Mouse (Mus musculus): ENCODE data around the gene Tmem240.

Gene Tmem240

DNA sequence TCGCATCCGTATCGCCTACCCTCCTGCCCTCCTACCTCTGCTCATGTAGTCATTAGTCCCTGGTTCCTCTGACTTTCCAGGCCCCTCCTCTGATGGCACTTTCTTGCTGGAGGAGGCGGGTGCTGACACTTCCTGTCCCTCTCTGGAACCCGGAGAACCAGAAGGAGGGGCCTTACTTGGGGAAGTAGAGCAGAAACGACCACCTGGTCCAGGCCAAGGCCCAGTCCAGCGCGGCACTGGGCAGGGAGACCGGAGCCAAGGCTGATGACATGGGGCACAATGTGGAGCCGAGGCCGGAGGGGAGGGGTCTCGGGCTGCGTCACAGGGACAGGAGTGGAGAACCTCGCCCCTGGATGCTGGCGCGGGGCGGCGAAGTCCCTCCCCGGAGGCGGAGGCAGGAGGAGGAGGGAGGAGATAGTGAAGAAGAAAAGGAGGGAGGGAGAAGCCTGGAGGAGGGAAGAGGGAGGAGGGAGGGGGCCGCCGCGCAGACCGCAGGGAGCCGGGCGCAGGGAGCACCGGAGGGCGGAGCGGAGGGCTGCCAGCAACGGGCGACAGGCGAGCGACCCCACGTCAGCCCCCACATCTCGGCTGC lies at the start of gene Tmem240:
TSS of gene Tmem240 (plus strand) at position 451 of the 592 bp plus-strand sequence.
- TF ChIP-seq GATA4 (IDR thresholded peaks at IDR 0.05; ENCODE audit: insufficient replicate concordance, low read length): peak; percentile 74; the same call in 1 of the 2 replicates

DNA sequence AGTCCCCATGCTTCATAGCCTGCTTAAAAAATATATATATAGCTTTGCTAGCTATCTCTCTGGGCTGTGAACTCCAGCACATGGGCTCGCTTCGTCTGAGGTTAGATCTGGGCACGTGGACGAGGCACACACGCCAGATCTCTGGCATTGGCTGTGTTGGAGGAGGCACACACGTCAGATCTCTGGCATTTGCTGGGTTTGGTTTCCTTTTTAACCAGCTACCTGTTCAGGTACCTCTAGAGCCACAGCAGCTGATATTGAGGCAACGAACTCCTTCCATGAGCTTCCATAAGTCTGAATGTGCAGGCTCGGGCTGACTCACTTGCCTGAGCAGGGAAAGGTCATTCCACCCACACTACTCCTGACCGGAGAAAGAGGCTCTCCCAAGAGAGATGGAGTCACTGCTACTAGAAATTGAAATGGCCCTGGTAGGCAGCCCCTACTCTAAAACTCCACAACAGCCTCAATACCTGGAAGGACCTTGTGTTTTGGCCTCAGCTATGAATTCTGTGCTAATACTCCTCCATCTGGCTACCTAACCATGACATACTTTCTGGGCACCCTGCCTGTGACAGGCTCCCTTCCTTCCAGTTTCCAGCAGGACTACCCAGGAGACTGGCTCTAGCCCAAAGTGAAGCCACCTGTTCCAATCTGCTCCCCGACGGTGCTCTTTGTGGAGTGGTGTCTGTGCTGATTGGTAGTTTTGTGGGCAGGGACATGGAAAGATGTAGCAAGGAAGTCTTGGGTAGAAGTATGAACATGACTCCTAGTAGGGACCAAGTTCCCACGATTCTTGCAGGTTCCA lies 43.8 kb upstream of the Tmem240 start:
- TF ChIP-seq GATA4 (IDR thresholded peaks at IDR 0.05; ENCODE audit: insufficient replicate concordance, low read length): no peak

DNA sequence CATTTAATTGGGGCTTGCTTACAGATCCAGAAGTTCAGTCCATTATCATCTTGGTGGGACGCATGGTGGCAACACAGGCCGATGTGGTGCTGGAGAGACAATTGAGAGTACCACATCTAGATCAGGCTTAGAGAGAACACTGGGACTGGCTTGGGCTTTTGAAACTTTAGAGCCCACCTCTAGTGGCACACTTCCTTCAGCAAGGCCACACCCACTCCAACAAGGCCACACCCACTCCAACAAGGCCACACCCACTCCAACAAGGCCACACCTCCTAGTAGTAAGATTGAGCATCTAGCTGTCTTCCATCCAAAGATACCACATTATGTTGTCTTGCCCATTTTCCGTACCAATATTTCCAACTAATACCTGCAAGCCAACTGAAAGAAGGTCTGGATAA lies 42.2 kb upstream of the Tmem240 start:
- no peak for TF ChIP-seq GATA4 (IDR thresholded peaks at IDR 0.05; ENCODE audit: insufficient replicate concordance, low read length)

DNA sequence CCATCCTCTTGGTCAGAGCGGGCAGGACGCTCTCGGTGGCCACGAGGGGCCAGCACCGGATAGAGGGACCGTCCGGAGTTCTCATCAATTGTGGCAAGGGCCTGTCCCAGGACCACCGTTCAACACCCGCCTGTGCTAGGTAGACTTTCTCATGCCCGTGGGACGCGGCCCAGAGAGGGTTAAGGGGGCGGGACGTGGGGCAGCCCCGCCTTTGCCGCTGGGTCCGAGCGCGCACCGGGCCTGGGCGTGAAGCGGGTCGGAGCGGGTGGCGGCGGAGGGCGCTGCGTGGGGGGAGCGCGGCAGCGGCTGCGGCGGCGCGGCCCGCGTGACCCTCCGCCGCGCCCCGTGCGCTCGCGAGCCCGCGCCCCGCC lies 40.5 kb upstream of the Tmem240 start, which contains the start of gene Fndc10:
TSS of gene Fndc10 (plus strand) at position 232 of the 371 bp plus-strand sequence.
- no peak for TF ChIP-seq GATA4 (IDR thresholded peaks at IDR 0.05; ENCODE audit: insufficient replicate concordance, low read length)

DNA sequence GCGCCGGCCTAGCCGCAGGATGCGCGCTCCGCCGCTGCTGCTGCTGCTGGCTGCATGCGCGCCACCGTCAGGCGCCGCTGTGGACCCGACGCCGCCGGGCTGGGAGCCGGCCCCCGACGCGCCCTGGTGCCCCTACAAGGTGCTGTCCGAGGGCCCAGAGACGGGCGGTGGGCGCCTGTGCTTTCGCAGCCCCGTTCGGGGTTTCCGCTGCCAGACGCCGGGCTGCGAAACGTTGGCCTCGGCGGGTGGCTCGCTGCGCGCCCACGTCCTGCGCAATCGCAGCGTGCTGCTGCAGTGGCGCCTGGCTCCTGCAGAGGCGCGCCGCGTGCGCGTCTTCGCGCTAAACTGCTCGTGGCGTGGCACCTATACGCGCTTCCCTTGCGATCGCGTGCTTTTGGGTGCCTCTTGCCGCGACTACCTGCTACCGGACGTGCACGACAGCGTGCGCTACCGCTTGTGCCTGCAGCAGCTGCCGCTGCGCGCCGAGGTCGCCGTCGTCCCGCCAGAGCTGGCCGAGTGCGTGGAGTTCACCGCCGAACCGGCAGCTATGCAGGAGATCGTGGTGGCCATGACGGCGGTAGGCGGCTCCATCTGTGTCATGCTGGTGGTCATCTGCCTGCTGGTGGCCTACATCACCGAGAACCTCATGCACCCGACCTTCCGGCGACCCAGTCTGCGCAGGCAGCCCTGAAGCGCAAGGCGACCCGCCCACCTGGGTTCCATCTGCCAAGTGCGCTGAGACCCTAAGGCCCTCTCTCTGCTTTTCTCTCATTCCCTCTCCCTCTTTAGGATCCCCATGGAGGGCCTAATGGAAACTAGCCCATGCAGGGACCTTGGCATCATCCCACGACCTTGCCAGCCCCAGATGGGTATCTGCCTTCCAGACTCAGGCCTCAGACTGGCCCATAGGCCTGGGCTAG lies 39.9 kb upstream of the Tmem240 start:
- TF ChIP-seq GATA4 (IDR thresholded peaks at IDR 0.05; ENCODE audit: insufficient replicate concordance, low read length): no peak

DNA sequence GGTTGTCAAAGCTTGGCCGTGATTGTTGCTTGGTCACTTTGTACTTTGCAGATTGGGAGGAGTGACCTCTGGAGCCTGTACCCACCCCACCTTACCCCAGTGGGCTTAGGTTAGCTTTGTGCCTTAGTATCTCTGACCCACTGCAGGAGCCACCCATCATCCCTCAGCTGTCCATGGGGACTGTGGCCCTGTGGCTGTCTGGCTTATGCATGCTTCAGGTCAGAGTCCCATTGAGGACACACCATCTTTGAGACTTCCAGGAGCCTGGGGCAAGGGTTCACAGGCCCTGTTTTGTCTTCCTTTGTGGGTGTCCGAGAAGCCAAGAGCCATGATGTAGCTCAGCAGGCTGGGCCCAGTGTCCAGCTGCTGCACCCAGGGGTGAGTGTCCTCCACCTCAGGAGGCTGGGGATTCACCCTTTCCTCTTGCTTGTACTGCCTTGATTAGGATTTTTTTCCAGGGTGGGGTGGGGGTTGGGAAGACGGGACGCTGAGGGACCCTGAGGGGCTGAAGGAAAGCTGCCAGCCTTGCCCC lies 39.0 kb upstream of the Tmem240 start:
- TF ChIP-seq GATA4 (IDR thresholded peaks at IDR 0.05; ENCODE audit: insufficient replicate concordance, low read length): no peak

DNA sequence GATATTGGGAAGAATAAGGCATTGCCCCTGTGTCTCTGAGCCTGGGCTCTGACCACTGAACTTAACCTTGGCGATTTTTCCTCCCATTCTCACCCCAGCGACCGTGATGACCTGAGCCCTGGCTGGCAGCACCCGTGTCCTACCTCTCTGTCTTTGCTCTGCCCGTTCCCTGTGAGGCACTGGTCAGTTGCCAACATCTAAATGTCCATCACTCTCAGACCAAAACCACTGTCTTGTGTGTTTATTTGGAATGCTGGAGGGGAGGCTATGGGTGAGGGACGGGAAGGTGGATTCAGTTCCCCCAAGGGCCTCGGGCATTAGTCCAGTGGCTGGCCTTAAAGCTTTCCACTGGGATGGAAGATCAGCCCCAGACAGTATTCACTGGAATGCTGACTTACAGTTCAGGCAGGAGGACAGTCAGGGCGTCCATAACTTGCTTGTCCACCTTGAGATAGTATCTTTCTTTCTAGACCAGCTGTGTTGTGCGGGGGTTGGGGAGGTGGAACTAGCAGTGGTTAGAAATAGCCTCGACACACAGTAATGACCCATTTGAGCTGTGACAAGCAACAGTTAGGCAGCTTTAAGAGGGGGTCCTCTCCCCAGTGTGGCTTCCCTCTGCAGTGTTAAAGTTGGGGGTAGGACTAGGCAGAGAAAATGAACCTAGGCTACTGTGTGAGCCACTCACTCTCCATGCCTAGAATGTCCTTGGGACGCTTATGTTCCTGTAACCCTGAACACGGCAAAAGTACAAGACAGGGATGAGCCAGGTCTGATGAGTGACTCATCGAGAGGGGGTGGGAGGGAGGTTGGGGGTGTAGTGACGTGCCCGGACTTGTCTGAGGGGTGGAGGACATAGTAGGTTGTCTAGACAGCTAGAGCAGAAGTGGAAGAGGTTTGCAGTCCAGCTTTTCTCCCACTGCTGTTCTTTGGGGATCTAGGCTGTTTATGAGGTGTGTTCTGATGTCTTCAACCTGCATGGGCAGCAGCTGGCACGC lies 38.0 kb upstream of the Tmem240 start:
- TF ChIP-seq GATA4 (IDR thresholded peaks at IDR 0.05; ENCODE audit: insufficient replicate concordance, low read length): no peak

DNA sequence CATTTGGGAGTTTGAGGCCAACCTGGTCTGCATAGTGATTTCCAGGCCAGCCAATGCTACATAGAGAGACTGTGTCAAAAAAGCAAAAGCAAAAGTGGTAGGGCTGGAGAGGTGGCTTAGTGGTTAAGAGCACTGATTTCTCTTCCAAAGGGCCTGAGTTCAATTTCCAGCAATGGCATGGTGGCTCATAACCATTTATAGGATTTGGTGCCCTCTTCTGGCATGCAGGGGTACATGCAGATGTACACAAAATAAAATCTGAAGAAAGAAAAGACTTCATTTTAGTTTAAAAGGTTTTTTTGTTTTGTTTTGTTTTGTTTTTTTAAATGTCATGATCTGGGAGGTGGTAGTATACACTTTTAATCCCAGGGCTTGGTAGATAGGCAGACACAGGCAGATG lies 34.2 kb upstream of the Tmem240 start:
- no peak for TF ChIP-seq GATA4 (IDR thresholded peaks at IDR 0.05; ENCODE audit: insufficient replicate concordance, low read length)

DNA sequence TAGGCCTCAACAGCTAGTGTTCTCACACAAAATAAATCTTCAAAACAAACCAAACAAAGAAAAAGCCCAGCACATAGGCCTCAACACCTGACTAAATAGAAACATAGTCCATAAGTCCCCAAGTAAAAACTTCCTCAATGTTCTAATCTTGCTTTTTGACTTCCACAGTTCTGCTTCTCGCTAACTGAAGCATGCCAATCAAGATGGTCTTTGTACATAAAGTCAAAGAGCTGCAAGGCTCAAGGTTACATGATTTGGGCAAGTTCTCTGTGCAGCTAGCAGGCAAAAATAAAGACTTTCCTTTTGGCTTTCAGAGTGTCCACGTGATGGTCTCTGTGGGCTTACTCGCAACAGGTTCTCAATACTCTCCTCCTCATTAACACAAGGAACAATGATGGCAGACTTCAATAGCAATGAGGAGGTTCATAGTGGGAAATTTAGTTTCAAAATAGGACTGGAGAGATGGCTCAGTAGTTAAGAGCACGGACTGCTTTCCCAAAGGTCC lies 31.1 kb upstream of the Tmem240 start:
- TF ChIP-seq GATA4 (IDR thresholded peaks at IDR 0.05; ENCODE audit: insufficient replicate concordance, low read length): no peak

DNA sequence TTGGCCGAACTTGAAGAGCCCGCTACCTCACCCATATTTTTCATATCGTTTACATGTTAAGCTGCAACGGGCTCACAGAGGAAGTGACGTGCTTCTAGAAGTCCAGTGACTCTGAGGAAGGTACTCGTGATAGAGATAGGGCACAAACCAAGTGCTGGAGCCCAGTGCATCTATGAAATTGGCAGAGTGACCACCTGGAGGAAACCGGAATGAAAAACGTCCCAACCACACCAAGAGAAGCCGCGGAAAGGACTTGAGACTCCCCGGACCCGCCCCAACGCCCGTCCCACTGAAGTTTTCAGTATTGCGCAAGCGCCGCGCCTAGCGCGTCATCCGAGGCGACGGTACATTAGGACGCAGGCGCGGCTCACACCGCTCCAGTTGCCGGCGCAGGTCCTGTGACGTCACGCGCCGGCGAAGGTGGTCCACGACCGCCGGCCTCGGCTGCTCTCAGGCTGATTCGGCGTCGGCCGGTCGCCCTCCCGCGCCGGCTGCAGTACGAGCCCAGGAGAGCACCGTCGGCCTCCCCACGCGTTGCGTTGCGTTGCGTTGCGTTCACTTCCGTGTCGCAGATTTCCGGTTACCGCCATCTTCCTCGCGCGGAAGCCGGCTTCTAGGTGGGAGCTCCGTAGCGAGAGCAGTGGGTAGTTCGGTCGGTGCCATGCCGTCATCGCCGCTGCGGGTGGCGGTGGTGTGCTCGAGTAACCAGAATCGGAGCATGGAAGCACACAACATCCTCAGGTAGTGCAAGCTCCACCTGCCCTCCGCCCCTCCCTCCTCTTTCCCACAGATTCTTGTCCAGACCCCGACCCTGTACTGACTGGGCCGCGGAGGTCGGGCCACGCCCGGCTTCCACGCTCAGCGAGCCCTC lies 29.6 kb upstream of the Tmem240 start, which contains the start of gene Ssu72:
TSS of gene Ssu72 (plus strand) at position 80 of the 871 bp plus-strand sequence.
- peak; percentile 28; the same call in 1 of the 2 replicates for TF ChIP-seq GATA4 (IDR thresholded peaks at IDR 0.05; ENCODE audit: insufficient replicate concordance, low read length)

DNA sequence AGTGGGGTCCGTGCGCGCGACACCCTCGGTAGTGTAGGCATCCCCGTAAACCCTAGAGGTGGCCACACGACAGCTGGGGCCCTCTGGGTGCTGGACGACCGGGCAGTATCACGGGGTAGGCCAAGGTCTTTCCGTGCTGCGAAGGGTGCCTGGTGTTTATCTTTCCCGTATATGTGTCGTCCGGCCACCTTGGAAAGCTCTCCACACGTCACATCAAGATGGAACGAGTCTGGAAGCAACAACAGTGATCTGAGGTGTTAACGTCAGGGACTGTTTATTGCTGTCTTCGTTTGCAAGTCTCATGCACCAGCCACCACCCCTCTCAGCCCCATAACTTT lies 29.0 kb upstream of the Tmem240 start:
- TF ChIP-seq GATA4 (IDR thresholded peaks at IDR 0.05; ENCODE audit: insufficient replicate concordance, low read length): no peak

DNA sequence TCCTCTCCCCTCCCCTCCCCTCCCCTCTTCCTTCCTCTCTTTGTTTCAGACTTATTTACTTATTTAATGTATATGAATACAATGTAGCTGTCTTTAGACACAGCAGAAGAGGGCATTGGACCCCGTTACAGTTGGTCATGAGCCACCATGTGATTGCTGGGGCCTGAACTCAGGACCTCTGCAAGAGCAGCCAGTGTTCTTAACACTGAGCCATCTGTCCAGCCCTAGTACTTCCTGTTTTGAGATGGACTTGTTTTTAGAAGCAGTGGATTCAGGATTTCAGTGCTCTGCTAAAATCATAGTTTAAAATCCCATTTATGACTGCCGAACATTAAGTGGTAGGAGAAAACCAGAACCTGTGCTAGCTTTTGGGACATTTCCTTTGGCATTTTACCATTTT lies 26.0 kb upstream of the Tmem240 start:
- no peak for TF ChIP-seq GATA4 (IDR thresholded peaks at IDR 0.05; ENCODE audit: insufficient replicate concordance, low read length)

DNA sequence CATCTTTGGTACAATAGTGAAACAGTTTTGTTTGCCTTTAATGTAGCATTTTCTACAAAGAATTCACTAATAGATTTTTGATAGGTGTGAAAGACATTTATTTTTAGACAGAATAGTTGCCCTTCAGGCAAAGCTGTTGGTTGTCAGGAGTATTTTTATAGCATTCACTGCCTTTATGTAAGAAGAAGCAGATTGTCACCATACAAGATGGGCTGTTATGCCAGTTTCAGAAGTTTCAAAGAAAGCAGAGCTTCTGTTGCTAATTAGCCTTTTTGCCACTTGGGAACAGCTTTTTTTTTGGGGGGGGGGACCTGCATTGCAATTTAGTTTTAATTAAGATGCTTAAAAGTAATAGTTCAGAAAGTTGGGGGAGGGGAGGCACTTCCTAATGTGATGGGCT lies 25.6 kb upstream of the Tmem240 start:
- no peak for TF ChIP-seq GATA4 (IDR thresholded peaks at IDR 0.05; ENCODE audit: insufficient replicate concordance, low read length)
